Mouse (Mus musculus): ENCODE data around the gene Prkx.

Prkx gene

GRCm38 (mm10) chrX:77796238-77796835, at the start of gene Prkx:
Gene Prkx (minus strand): TSS chrX:77796278.
- DNase-seq (ENCODE audit: low spot score in 2 of 2), result peak in 1 of 2 experiments; percentile 22

DNA sequence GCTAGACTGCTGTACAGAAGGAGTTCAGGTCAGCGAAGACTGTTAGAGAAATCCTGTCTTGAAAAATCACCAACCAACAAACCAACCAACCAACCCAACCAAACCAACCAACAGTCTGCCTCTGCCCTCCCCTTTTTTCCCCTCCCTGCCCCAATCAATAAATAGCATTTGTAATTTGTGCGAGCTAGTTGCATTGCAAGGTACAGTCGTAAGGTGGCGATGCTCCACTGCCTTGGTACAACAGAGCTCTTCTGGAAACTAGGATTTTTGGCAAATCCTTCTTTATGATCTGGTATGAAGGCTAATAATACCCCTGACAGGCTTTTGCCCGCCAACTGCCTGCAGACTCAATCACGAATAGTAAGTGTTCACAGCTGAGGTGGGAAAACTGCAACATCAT, 16.0 kb upstream of the Prkx start:
- no peak for DNase-seq (ENCODE audit: low spot score in 2 of 2)

DNA sequence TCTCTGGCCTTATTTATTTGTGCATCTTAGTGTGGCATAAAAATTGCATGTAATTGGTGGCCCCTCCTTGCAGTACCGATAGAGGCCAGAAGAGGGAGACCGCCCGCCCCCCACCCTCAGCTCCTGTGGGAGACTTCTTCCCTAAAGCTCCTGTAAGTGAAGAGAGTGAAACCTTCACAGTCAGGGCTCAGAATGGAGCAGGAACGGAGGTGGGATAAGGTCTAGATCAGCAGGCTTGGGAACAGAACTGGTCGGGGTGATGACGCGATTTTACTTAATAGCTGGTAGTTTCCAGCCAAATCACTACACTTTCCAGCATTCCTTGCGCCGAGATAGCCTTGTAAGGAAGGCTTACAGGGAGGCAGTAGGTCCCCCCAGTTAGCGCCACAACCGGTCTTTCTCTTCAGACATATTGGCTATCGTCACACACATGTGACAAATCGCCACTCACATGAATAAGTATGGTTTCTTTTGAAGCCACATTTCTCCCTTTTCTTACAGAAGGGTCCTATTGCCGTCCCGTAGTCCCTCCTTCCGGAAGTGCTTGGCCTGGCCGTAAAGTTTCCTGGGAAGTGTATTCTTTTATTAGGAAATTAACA, 14.6 kb upstream of the Prkx start:
- peak; percentile 28 to 63 for DNase-seq (ENCODE audit: low spot score in 2 of 2)

GRCm38 (mm10) chrX:77808602-77809001, 12.5 kb upstream of the Prkx start:
- no peak for DNase-seq (ENCODE audit: low spot score in 2 of 2)

GRCm38 (mm10) chrX:77802293-77802692, 6.2 kb upstream of the Prkx start:
- no peak for DNase-seq (ENCODE audit: low spot score in 2 of 2)

DNA sequence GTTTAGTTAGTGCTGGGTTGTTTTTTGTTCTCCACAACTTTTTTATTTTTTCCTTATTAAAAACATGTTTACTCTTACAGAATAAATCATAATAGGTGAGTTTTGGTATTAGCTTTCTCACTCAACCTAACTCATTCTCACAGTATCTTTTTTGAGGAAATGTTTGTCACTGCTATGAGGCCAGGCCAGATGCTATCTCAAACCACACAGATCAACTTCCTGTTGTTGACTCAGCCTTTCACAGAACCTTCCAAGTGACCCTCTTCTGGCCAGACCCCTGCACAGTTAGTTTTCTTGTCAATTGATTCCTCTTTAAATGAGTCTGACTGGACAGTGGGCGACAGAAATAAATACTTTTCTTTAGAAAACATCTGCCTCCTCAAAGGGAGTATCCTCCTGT, 5.5 kb upstream of the Prkx start:
- DNase-seq (ENCODE audit: low spot score in 2 of 2), result no peak

DNA sequence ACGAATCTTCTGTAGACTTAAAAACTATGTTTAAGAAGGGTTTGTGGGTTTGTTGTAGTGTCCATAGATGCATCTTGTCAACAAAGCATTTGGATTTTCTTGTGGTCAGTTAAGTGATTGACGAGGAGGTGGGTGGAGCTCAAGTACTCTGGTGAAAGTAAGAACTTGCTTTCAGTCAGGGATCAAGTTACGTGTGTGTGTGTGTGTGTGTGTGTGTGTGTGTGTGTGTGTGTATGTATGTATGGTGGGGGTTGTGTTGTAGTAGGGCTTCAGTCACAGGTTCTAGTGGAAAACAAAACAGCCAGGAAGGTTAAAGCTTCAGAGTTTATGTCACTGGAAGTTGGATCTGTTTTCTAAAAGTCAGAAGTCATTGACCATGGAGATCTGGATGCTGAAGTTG, 3.5 kb upstream of the Prkx start:
- no peak for DNase-seq (ENCODE audit: low spot score in 2 of 2)

DNA sequence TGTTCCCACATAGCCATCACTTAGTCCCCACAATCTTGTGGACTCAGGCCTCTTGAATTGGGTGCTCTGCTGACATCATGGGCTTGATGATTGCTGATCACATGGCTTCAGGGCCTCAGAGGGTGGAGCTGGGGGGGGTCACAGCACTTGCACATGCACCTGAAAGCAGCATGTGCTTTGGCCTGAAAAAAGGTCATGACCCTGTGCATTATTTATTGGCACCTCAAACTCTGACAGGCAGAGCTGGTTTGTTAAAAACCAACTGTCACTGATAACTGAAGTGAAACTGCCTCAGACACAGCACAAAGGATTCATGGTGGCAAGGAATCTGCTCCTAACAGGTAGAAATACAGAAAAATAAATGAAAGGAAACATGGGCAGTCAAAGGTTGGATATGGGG, 1.7 kb upstream of the Prkx start:
- DNase-seq (ENCODE audit: low spot score in 2 of 2), result no peak

- DNase-seq (ENCODE audit: low spot score in 2 of 2), result no peak
Measured at GRCm38 (mm10) chrX:77796916-77797315, 838 bp upstream of the Prkx start.

- DNase-seq (ENCODE audit: low spot score in 2 of 2), result peak; percentile 74 to 85
Measured at GRCm38 (mm10) chrX:77795858-77796174, 262 bp downstream of the Prkx start.

DNA sequence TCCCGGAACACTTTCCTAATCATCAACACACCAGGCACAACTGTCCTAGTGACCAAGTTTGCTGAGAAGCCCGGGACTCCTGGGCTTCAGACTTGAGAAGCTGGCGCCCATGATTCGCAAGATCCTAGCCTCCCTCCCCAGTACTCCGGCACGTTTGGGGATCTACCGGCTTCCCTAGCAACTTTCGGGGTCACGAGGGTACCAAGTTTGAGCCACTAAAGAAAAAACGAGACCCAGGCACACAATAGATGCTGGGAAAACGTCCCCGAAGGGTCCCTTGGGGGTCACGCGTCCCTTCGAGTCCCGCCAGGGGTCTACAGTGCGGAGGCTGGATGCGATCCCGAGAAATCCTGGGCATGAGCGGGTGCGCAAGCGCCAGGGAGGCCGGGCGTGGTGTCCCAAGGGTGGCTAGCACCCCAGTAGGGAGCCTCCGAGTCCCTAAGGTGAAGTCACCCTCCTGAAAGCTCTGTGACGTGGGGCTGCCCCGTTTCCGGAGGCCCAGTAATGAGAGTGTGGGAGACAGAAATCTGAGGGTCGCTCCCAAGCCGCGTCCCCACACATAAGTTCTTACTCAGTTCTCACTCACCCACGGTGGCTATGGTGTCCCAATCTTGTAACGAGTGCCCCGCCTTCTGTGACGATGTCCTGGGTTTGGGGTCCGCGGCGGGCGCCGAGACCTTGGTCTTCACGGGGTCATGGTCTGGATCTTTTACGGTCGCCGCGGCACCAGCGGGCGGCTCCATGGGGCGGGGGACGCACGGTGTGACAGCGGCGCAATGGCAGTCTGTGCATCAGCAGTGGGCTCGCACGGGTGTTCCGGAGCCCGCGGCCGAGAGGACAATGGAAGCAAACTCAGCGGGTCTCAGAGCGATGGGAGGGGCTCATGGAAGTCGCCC, 868 bp downstream of the Prkx start:
- DNase-seq (ENCODE audit: low spot score in 2 of 2), result no peak

GRCm38 (mm10) chrX:77788675-77789074, 7.4 kb downstream of the Prkx start:
- DNase-seq (ENCODE audit: low spot score in 2 of 2), result peak in 1 of 2 experiments; percentile 10

DNA sequence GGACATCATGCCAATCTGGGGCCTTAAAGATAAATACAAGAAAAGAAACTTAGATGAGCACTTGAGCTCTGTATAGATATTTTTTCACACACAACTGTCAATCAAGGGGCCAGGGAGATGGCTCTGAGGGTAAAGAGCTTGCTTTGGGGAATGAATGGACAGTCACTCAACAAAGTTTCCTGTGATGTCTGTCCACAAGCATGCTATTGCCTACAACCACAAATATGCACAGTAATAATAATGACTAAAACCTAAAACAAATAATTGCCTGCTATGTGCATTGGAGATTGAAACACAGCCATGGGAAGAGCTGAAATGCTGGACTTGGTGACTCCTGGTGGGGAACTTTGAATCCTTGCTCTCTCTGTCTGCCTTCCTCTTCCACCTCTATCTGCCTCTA, 9.7 kb downstream of the Prkx start:
- DNase-seq (ENCODE audit: low spot score in 2 of 2), result no peak

GRCm38 (mm10) chrX:77777822-77778221, 18.3 kb downstream of the Prkx start:
- no peak for DNase-seq (ENCODE audit: low spot score in 2 of 2)

DNA sequence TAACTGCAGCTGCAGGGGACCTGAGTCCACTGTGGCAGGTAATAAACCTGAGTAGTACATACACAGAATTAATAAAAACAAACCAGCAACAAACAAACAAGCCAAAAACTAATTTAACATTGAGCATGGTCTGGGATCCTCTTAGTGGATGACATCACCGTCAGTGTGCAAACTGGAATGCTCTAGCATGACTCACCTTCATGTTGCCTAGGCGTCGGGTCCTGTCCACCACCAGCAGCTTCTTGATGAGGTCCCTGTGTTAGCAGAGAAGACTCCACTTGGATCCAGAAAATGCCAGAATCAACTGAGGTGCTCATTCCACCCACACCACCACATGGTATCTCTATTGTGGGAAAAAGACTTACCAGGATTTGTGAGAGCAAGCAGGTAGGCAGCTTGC, 30.9 kb downstream of the Prkx start:
- DNase-seq (ENCODE audit: low spot score in 2 of 2), result no peak

- no peak for DNase-seq (ENCODE audit: low spot score in 2 of 2)
Measured at GRCm38 (mm10) chrX:77744260-77744659, 51.8 kb downstream of the Prkx start.

DNA sequence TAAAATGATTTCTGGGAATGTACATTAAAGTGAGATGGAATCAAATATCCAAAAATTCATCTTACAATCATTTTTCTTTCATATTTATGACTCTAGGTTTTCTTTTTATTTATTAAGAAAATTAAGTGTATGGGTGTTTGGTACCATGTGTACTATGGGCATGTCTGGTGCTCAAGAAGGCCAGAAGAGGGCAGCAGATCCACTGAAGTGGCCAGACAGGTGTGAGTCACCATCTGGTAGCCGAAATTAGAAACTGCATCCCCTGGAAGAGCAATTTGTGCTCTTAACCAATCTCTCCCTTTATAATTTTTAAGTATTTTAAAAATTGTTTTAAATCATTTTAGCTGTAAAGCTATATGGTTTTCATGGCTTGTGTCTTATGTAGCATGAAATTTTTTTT, 54.7 kb downstream of the Prkx start:
- peak in 1 of 2 experiments; percentile 3 for DNase-seq (ENCODE audit: low spot score in 2 of 2)

DNA sequence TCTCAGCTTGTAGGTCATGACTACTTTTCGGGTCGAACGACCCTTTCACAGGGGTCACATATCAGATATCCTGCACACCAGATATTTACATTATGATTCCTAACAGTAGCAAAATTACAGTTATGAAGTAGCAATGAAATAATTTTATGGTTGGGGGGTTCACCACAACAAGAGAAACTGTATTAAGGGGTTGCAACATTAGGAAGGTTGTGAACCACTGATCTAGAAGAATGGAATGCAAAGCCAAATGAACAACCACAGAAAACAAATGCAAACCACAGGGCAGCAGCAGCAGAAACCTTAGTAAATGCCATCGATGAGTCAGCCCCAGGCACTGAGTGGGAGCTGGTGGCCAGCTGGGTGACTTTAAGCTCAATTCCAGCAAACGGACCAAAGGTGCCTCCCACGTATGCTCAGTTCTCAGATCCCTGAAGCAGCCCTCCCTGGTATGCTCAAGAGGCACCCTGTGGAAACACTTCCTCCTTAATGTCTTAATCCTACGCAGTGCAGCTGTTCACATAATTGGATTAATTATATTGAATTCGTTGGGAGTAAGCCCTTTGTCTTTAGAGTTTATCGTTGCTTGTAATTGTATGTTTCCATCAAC, 62.0 kb downstream of the Prkx start:
- DNase-seq (ENCODE audit: low spot score in 2 of 2), result no peak

GRCm38 (mm10) chrX:77720298-77720697, 75.8 kb downstream of the Prkx start:
- DNase-seq (ENCODE audit: low spot score in 2 of 2), result peak in 1 of 2 experiments; percentile 1
